Mouse (Mus musculus) liver, embryonic 12.5 days (tissue): ENCODE data around the gene Cby3. TPM values are rescaled to one million over a fixed set of nuclear protein-coding genes. Genes with fewer than 3 reads are reported as not detected.
A peak's percentile ranks its signal among the peaks of the same experiment; 100 is the strongest.

Experiments
- ATAC-seq: fragments of 200-750 bp; cut with Nextera tagmentation; 2 replicates; pipeline ENCODE4 v1.8.0; 2017; ENCODE audit warnings: moderate number of reproducible peaks, mild to moderate bottlenecking, moderate library complexity
- H3K27ac ChIP-seq: fragments of 300-500 bp; sonication (generic); 2 replicates; pipeline ENCODE4 v1.5.1; 2016; ENCODE audit warnings: mild to moderate bottlenecking
- H3K27me3 ChIP-seq: fragments of 300-500 bp; sonication (generic); replicated peaks from 2 replicates; pipeline ENCODE4 v1.6.1; 2016; ENCODE audit warnings: mild to moderate bottlenecking, moderate library complexity
- H3K36me3 ChIP-seq: fragments of 300-500 bp; sonication (generic); 2 replicates; pipeline ENCODE4 v1.6.1; 2016; ENCODE audit warnings: mild to moderate bottlenecking, moderate library complexity
- H3K4me1 ChIP-seq: fragments of 300-500 bp; sonication (generic); 2 replicates; pipeline ENCODE4 v1.6.1; 2016
- H3K4me2 ChIP-seq: fragments of 300-500 bp; sonication (generic); 2 replicates; pipeline ENCODE4 v1.6.1; 2016; ENCODE audit warnings: mild to moderate bottlenecking, moderate library complexity
- H3K4me3 ChIP-seq: fragments of 300-500 bp; sonication (generic); 2 replicates; pipeline ENCODE4 v1.5.1; 2016; ENCODE audit warnings: mild to moderate bottlenecking, moderate library complexity
- H3K9ac ChIP-seq: fragments of 300-500 bp; sonication (generic); 2 replicates; pipeline ENCODE4 v1.6.1; 2016; ENCODE audit warnings: mild to moderate bottlenecking, moderate library complexity
- H3K9me3 ChIP-seq: fragments of 300-500 bp; sonication (generic); replicated peaks from 2 replicates; pipeline ENCODE4 v1.6.1; 2016; ENCODE audit warnings: mild to moderate bottlenecking, moderate library complexity
- WGBS: fragments of 180-500 bp; shearing (Covaris S2); methylation state at CpG from one replicate; pipeline ENCODE4 v1.1.7; 2016; ENCODE audit not compliant: insufficient replicate concordance; 5-methylcytosine and 5-hydroxymethylcytosine counted together
- polyA plus RNA-seq: library from polyadenylated mRNA; unstranded; fragments of >200 nt; fragmentation: Nextera tagmentation; extraction: Ambion mirVana; gene quantifications from 2 replicates; pipeline ENCODE4 v1.2.1, GENCODE M21; 2016

Gene Cby3
- polyA plus RNA-seq, 1 experiment from 2014 or later, result 0.18 TPM

- H3K36me3 ChIP-seq, result no peaks in the 10 kb centered on the region
- peaks cover 20% of the 10 kb centered on the region; the same call in 1 of the 2 replicates for H3K4me1 ChIP-seq
- H3K9ac ChIP-seq, result no peak overlapping the region
- H3K4me2 ChIP-seq, result no peak overlapping the region
- no peaks in the 10 kb centered on the region for H3K9me3 ChIP-seq
- ATAC-seq, result no peak
- 87% methylated on average over 9 of the region's 9 CpGs for WGBS
- H3K27ac ChIP-seq, result no peak overlapping the region
- peaks cover 5% of the 10 kb centered on the region for H3K27me3 ChIP-seq
- H3K4me3 ChIP-seq, result no peak overlapping the region
Observed at GRCm38 (mm10) chr11:50367531-50367930, 13.3 kb downstream of the Cby3 start.

- Histone ChIP-seq H3K27me3 (peaks cover 5% of the 10 kb centered on the region; the same call in 1 of the 2 replicates), H3K4me3 (no peak overlapping the region), H3K4me2 (no peak overlapping the region), H3K36me3 (no peaks in the 10 kb centered on the region), H3K9ac (no peak overlapping the region), H3K4me1 (peaks cover 20% of the 10 kb centered on the region; the same call in 1 of the 2 replicates), H3K27ac (no peak overlapping the region), H3K9me3 (no peaks in the 10 kb centered on the region)
- 67% methylated on average over 5 of the region's 5 CpGs for WGBS
- ATAC-seq, result no peak
Observed at GRCm38 (mm10) chr11:50369360-50369911, 15.2 kb downstream of the Cby3 start.

- Histone ChIP-seq H3K36me3 (no peaks in the 10 kb centered on the region), H3K27me3 (peaks cover 5% of the 10 kb centered on the region; the same call in 1 of the 2 replicates), H3K4me1 (peaks cover 19% of the 10 kb centered on the region), H3K4me2 (peak overlapping the region; percentile 71), H3K9me3 (no peaks in the 10 kb centered on the region), H3K9ac (peak overlapping the region; percentile 69; the same call in 1 of the 2 replicates), H3K27ac (peak overlapping the region; percentile 20; the same call in 1 of the 2 replicates), H3K4me3 (peak overlapping the region; percentile 49; the same call in 1 of the 2 replicates)
- 0 out of 2 replicates have a peak, but pooled peaks have one; percentile 24 for ATAC-seq
- 68% methylated on average over 4 of the region's 4 CpGs for WGBS
Observed at GRCm38 (mm10) chr11:50370969-50371368, 16.7 kb downstream of the Cby3 start.

- ATAC-seq, result 0 out of 2 replicates have a peak, but pooled peaks have one; percentile 50
- 2% methylated on average over 18 of the region's 18 CpGs for WGBS
Observed at GRCm38 (mm10) chr11:50371399-50371841, 17.2 kb downstream of the Cby3 start.

GRCm38 (mm10) chr11:50371911-50372310 lies 17.6 kb downstream of the Cby3 start:
- Histone ChIP-seq H3K27ac (no peak overlapping the region), H3K4me1 (peaks cover 27% of the 10 kb centered on the region), H3K27me3 (peaks cover 2% of the 10 kb centered on the region; the same call in 1 of the 2 replicates), H3K4me3 (peak overlapping the region; percentile 49), H3K36me3 (no peaks in the 10 kb centered on the region), H3K4me2 (peak overlapping the region; percentile 71), H3K9me3 (no peaks in the 10 kb centered on the region), H3K9ac (peak overlapping the region; percentile 69; the same call in 1 of the 2 replicates)
- 89% methylated on average over 1 of the region's 1 CpGs for WGBS
- ATAC-seq, result no peak

More at GRCm38 (mm10) chr11:50371399-50371841, 17.2 kb downstream of the Cby3 start:
- Histone ChIP-seq H3K36me3 (no peaks in the 10 kb centered on the region), H3K4me3 (peak overlapping the region; percentile 49), H3K9me3 (no peaks in the 10 kb centered on the region), H3K27me3 (peaks cover 5% of the 10 kb centered on the region; the same call in 1 of the 2 replicates), H3K4me2 (peak overlapping the region; percentile 71), H3K27ac (0 out of 2 replicates have a peak overlapping the region, but pooled peaks have one; percentile 27), H3K4me1 (peaks cover 24% of the 10 kb centered on the region), H3K9ac (peak overlapping the region; percentile 69)

- ATAC-seq, result no peak
- H3K4me2 ChIP-seq, result no peak overlapping the region
- no peaks in the 10 kb centered on the region for H3K27me3 ChIP-seq
- peaks cover 27% of the 10 kb centered on the region for H3K4me1 ChIP-seq
- no peaks in the 10 kb centered on the region for H3K36me3 ChIP-seq
- H3K9ac ChIP-seq, result no peak overlapping the region
- no peak overlapping the region for H3K27ac ChIP-seq
- no peak overlapping the region for H3K4me3 ChIP-seq
- H3K9me3 ChIP-seq, result no peaks in the 10 kb centered on the region
Observed at GRCm38 (mm10) chr11:50373086-50373485, 18.8 kb downstream of the Cby3 start.

GRCm38 (mm10) chr11:50373621-50374020 lies 19.4 kb downstream of the Cby3 start:
- WGBS, result 86% methylated on average over 1 of the region's 1 CpGs
- ATAC-seq, result no peak
- Histone ChIP-seq H3K36me3 (peaks cover 1% of the 10 kb centered on the region; the same call in 1 of the 2 replicates), H3K27ac (no peak overlapping the region), H3K27me3 (no peaks in the 10 kb centered on the region), H3K4me2 (no peak overlapping the region), H3K4me3 (no peak overlapping the region), H3K9me3 (no peaks in the 10 kb centered on the region), H3K9ac (no peak overlapping the region), H3K4me1 (peaks cover 27% of the 10 kb centered on the region)

- Histone ChIP-seq H3K27ac (no peak overlapping the region), H3K9me3 (no peaks in the 10 kb centered on the region), H3K36me3 (peaks cover 8% of the 10 kb centered on the region), H3K4me1 (peaks cover 35% of the 10 kb centered on the region), H3K9ac (no peak overlapping the region), H3K27me3 (no peaks in the 10 kb centered on the region), H3K4me2 (no peak overlapping the region), H3K4me3 (no peak overlapping the region)
- WGBS, result 80% methylated on average over 13 of the region's 13 CpGs
- ATAC-seq, result no peak
Observed at GRCm38 (mm10) chr11:50374286-50375015, 20.2 kb downstream of the Cby3 start.

- no peak for ATAC-seq
- no peak overlapping the region for H3K27ac ChIP-seq
- H3K4me2 ChIP-seq, result no peak overlapping the region
- no peak overlapping the region for H3K9ac ChIP-seq
- no peak overlapping the region for H3K4me3 ChIP-seq
- no peaks in the 10 kb centered on the region for H3K27me3 ChIP-seq
- no peaks in the 10 kb centered on the region for H3K9me3 ChIP-seq
- 86% methylated on average over 5 of the region's 5 CpGs for WGBS
- peaks cover 43% of the 10 kb centered on the region for H3K4me1 ChIP-seq
- peaks cover 18% of the 10 kb centered on the region for H3K36me3 ChIP-seq
Observed at GRCm38 (mm10) chr11:50375421-50375820, 21.2 kb downstream of the Cby3 start.

GRCm38 (mm10) chr11:50376156-50376790 lies 22.0 kb downstream of the Cby3 start:
- Histone ChIP-seq H3K4me2 (peak overlapping the region; percentile 94), H3K36me3 (peaks cover 19% of the 10 kb centered on the region), H3K4me1 (peaks cover 36% of the 10 kb centered on the region), H3K27me3 (no peaks in the 10 kb centered on the region), H3K9me3 (no peaks in the 10 kb centered on the region), H3K9ac (peak overlapping the region; percentile 88), H3K4me3 (peak overlapping the region; percentile 97), H3K27ac (peak overlapping the region; percentile 100)
- no peak for ATAC-seq
- whole genome bisulfite sequencing, result 29% methylated on average over 10 of the region's 10 CpGs

GRCm38 (mm10) chr11:50376911-50377891 lies 22.9 kb downstream of the Cby3 start, which contains the start of gene Hnrnph1:
Gene Hnrnph1 (plus strand): TSS chr11:50376990.
- H3K27me3 ChIP-seq, result no peaks in the 10 kb centered on the region
- peak within 1 kb of the TSS; percentile 94 for H3K4me2 ChIP-seq
- H3K36me3 ChIP-seq, result peaks cover 25% of the 10 kb centered on the region
- peak; percentile 84 for ATAC-seq
- peak within 1 kb of the TSS; percentile 98 for H3K9ac ChIP-seq
- H3K4me1 ChIP-seq, result peaks cover 30% of the 10 kb centered on the region
- H3K27ac ChIP-seq, result peak within 1 kb of the TSS; percentile 100
- H3K4me3 ChIP-seq, result peak within 1 kb of the TSS; percentile 97
- under 1% methylated on average over 76 of the region's 76 CpGs for WGBS
- H3K9me3 ChIP-seq, result no peaks in the 10 kb centered on the region
